Comparison of ENCODE assay signal across 26 mouse cellular contexts in the genomic region with DNA sequence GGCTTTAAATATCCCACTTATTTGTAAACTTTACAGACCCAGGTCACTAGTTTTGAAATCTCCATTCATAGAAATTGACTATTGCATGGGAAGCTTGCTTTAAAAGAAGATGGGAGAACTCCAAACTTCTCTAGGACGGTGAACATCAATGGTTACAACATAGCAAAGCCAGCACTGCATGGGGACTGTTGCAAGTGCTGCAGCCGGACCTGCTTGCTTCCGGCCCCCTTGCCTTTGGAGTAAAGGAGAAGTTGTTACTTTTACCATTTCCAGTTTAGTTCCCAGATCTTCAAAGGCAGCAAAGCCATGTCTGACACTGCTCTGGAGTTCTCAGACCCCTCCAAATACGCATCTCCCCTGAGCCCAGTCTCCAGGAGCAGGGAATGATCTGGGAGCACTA.
DNase-seq lines count a peak whose midpoint lies in the region; ATAC-seq lines count a peak whose summit lies in the region.
"Had no signal": no experiment of that assay in that cellular context is flagged by ENCODE, and none has a peak within 500 bp of the region (broad histone marks: within the 10 kb centered on the region; RNA-seq: fewer than 3 reads in every experiment).

No protein-coding gene starts in this region.

- H3K36me3 ChIP-seq in limb, embryonic 10.5 days, result no peaks in the 10 kb centered on the region
- H3K36me3 ChIP-seq: embryonic facial prominence, embryonic 13.5 days; forebrain, embryonic 12.5 days; heart, embryonic 10.5 days; limb, embryonic 12.5 days; liver, embryonic 13.5 days; lung, embryonic 15.5 days; midbrain, embryonic 12.5 days; neural tube, embryonic 15.5 days; stomach, embryonic 15.5 days had no signal

- H3K4me3 ChIP-seq in limb, embryonic 10.5 days, result no peak overlapping the region
- H3K4me3 ChIP-seq: embryonic facial prominence, embryonic 13.5 days; erythroblast, embryonic 14.5 days; forebrain, embryonic 12.5 days; heart, embryonic 10.5 days; left cerebral cortex, adult 2 months; limb, embryonic 12.5 days; liver, embryonic 13.5 days; lung, embryonic 15.5 days; midbrain, embryonic 12.5 days; neural tube, embryonic 15.5 days; stomach, embryonic 15.5 days had no signal

- DNase-seq in heart, adult 11 months, result peak; percentile 53
- no peak for DNase-seq in heart, postnatal 36 days
- DNase-seq in testis, postnatal 14 days (ENCODE audit: low spot score), result peak; percentile 29
- DNase-seq in testis, postnatal 10 days (ENCODE audit: low spot score), result no peak
- DNase-seq in limb, embryonic 10.5 days (ENCODE audit: low spot score), result no peak
- no peak for DNase-seq in right cerebral cortex, adult 2 months (ENCODE audit: low spot score in 2 of 2)
- DNase-seq in kidney, adult 11 months, result no peak
- DNase-seq: adrenal gland, postnatal 14 days; liver, embryonic 13.5 days; lung, postnatal 36 days; right cerebral cortex, adult 18-20 months; thymus, adult 2 months; thymus, postnatal 4 days had no signal

- intact Hi-C loops in heart, postnatal 36 days (cut with DNase I), result no loop called here

- 0 out of 2 replicates have a peak overlapping the region, but pooled peaks have one; percentile 23 for H3K27ac ChIP-seq in limb, embryonic 10.5 days
- H3K27ac ChIP-seq: embryonic facial prominence, embryonic 13.5 days; heart, embryonic 10.5 days; left cerebral cortex, adult 2 months; limb, embryonic 12.5 days; liver, embryonic 13.5 days; lung, embryonic 15.5 days; midbrain, embryonic 12.5 days; neural tube, embryonic 15.5 days; stomach, embryonic 15.5 days had no signal

- WGBS in limb, embryonic 10.5 days, result 55% methylated on average over 4 of the region's 4 CpGs

- H3K9me3 ChIP-seq in limb, embryonic 10.5 days (replicated peaks), result no peaks in the 10 kb centered on the region
- H3K9me3 ChIP-seq: embryonic facial prominence, embryonic 13.5 days; forebrain, embryonic 12.5 days; heart, embryonic 10.5 days; limb, embryonic 12.5 days; liver, embryonic 13.5 days; lung, embryonic 15.5 days; midbrain, embryonic 12.5 days; neural tube, embryonic 15.5 days; stomach, embryonic 15.5 days had no signal

- H3K4me1 ChIP-seq in limb, embryonic 10.5 days, result peaks cover 56% of the 10 kb centered on the region
- H3K4me1 ChIP-seq: lung, embryonic 15.5 days had no signal

- ATAC-seq in monocyte, adult 5-6 weeks (replicated peaks; ENCODE audit: insufficient number of reproducible peaks, low FRiP score, low TSS enrichment, poor library complexity, severe bottlenecking), result 0 out of 2 replicates have a peak, but pooled peaks have one; percentile 5
- ATAC-seq: CD4-positive, CD25-positive, alpha-beta regulatory T cell, adult 4 months; intestine, postnatal 0 days had no signal

- peaks cover 2% of the 10 kb centered on the region for H3K27me3 ChIP-seq in limb, embryonic 10.5 days (ENCODE audit: low read depth, poor library complexity, severe bottlenecking)

Comparison
In these comparisons a context has a peak if more than half of its experiments do, and no peak if none do; other contexts are left out.
1. DNase-seq: peak in heart, adult 11 months (single experiment) and testis, postnatal 14 days (single experiment); none in heart, postnatal 36 days (0 of 2), testis, postnatal 10 days (single experiment), limb, embryonic 10.5 days (single experiment), right cerebral cortex, adult 2 months (0 of 2) and kidney, adult 11 months (single experiment).